Mouse (Mus musculus): ENCODE measurements around the gene Ppil1.

- TF ChIP-seq CTCF (IDR thresholded peaks at IDR 0.05; ENCODE audit: borderline replicate concordance, insufficient read depth, low read length) (no peak), POLR2A (IDR thresholded peaks at IDR 0.05; ENCODE audit: low read depth, low read length) (no peak)
Observed at GRCm38 (mm10) chr17:29261603-29262258, 2.3 kb downstream of the Ppil1 start.

Data from embryonic fibroblast, embryonic 13.5 days (primary cell).